Mouse (Mus musculus): ENCODE results near the gene Fga. TPM values are rescaled to one million over a fixed set of nuclear protein-coding genes. Genes with fewer than 3 reads are reported as not detected.
A peak's percentile ranks its signal among the peaks of the same experiment; 100 is the strongest.

Gene Fga
- polyA plus RNA-seq, 2 experiments: 0.38 TPM; not detected in 1

DNA sequence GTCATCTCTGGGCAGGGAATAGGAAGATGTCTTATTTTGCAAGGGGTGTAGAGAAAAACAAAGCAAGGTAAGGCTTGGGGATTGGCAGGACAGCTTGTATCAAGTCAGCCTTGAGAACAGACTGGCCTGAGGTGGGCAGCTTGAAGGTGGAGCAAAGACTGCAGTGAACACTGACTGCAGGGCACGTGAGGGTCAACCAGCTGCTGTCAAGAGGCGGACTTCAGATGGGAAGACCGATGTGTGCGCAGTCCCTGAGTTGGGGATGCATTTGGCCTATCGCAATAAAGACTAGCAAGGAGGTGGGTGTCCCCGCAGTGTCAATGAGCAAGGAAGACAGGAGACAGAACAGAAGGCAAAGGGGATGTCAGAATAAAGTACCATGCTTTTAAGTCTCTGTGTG, 32.9 kb upstream of the Fga start:
- Histone ChIP-seq H3K36me3 (ENCODE audit: control insufficient read depth, insufficient read depth, low read length) (no peaks in the 10 kb centered on the region), H3K4me1 (ENCODE audit: control insufficient read depth, insufficient read depth, low read length) (peaks cover 8% of the 10 kb centered on the region), H3K27ac (replicated peaks; ENCODE audit: low read depth, low read length) (no peak overlapping the region), H3K9ac (ENCODE audit: low read depth, low read length, severe bottlenecking) (no peak overlapping the region), H3K4me2 (replicated peaks; ENCODE audit: low read depth, low read length, severe bottlenecking) (no peak overlapping the region), H3K27me3 (ENCODE audit: control insufficient read depth, insufficient read depth, low read length) (no peaks in the 10 kb centered on the region; the same call in 1 of the 2 replicates), H3K4me3 (replicated peaks; ENCODE audit: low read length) (no peak overlapping the region), H3K9me3 (ENCODE audit: control insufficient read depth, low read length) (no peaks in the 10 kb centered on the region)
- DNase-seq (ENCODE audit: low spot score) (no peak), ATAC-seq (ENCODE audit: low FRiP score, low read depth) (no peak)
- 81% methylated on average over 6 of the region's 6 CpGs for WGBS
- TF ChIP-seq POLR2A (IDR thresholded peaks at IDR 0.05; ENCODE audit: borderline replicate concordance, extremely low read depth, insufficient read depth, insufficient read length): no peak

- H3K9ac ChIP-seq (ENCODE audit: low read depth, low read length, severe bottlenecking): no peak overlapping the region
Observed at GRCm38 (mm10) chr3:82995368-82995767, 30.5 kb upstream of the Fga start.

DNA sequence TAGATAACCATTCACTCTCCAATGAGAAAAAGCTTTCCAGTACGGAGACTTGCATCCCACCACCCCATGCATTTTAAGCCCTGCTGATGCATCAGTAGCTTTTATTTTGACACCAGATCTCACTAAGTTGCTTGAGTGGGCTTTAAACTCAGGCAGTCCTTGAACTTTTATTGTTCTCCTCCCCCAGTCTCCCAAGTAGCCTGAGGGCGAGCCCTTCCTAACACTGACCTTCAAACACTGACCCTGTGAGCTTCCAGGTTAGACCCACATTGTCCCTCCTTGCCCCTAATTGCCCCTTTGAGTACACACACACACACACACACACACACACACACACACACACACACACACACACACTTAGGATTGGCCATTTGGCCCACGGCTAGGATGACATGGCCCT, 29.2 kb upstream of the Fga start:
- Histone ChIP-seq H3K9me3 (ENCODE audit: control insufficient read depth, low read length) (no peaks in the 10 kb centered on the region), H3K27ac (replicated peaks; ENCODE audit: low read depth, low read length) (no peak overlapping the region), H3K27me3 (ENCODE audit: control insufficient read depth, insufficient read depth, low read length) (no peaks in the 10 kb centered on the region; the same call in 1 of the 2 replicates), H3K4me2 (replicated peaks; ENCODE audit: low read depth, low read length, severe bottlenecking) (no peak overlapping the region), H3K4me1 (ENCODE audit: control insufficient read depth, insufficient read depth, low read length) (peaks cover 8% of the 10 kb centered on the region), H3K4me3 (replicated peaks; ENCODE audit: low read length) (no peak overlapping the region), H3K9ac (ENCODE audit: low read depth, low read length, severe bottlenecking) (no peak overlapping the region), H3K36me3 (ENCODE audit: control insufficient read depth, insufficient read depth, low read length) (no peaks in the 10 kb centered on the region)
- 42% methylated on average over 3 of the region's 3 CpGs for WGBS
- no peak for ATAC-seq (ENCODE audit: low FRiP score, low read depth)
- TF ChIP-seq POLR2A (IDR thresholded peaks at IDR 0.05; ENCODE audit: borderline replicate concordance, extremely low read depth, insufficient read depth, insufficient read length): no peak
- no peak for DNase-seq (ENCODE audit: low spot score)

More at GRCm38 (mm10) chr3:82995368-82995767, 30.5 kb upstream of the Fga start:
- 2% methylated on average over 23 of the region's 24 CpGs for WGBS
- no peak for TF ChIP-seq POLR2A (IDR thresholded peaks at IDR 0.05; ENCODE audit: borderline replicate concordance, extremely low read depth, insufficient read depth, insufficient read length)
- 0 out of 2 replicates have a peak, but pooled peaks have one; percentile 48 for ATAC-seq (ENCODE audit: low FRiP score, low read depth)
- no peak overlapping the region for H3K27ac ChIP-seq (replicated peaks; ENCODE audit: low read depth, low read length)
- H3K4me2 ChIP-seq (replicated peaks; ENCODE audit: low read depth, low read length, severe bottlenecking): peak overlapping the region; percentile 45
- H3K4me1 ChIP-seq (ENCODE audit: control insufficient read depth, insufficient read depth, low read length): peaks cover 8% of the 10 kb centered on the region
- peak; percentile 36 for DNase-seq (ENCODE audit: low spot score)
- no peaks in the 10 kb centered on the region for H3K9me3 ChIP-seq (ENCODE audit: control insufficient read depth, low read length)
- H3K4me3 ChIP-seq (replicated peaks; ENCODE audit: low read length): peak overlapping the region; percentile 16; the same call in 1 of the 2 replicates
- no peaks in the 10 kb centered on the region for H3K36me3 ChIP-seq (ENCODE audit: control insufficient read depth, insufficient read depth, low read length)
- no peaks in the 10 kb centered on the region; the same call in 1 of the 2 replicates for H3K27me3 ChIP-seq (ENCODE audit: control insufficient read depth, insufficient read depth, low read length)

GRCm38 (mm10) chr3:82998772-82999463, 27.0 kb upstream of the Fga start:
- TF ChIP-seq POLR2A (IDR thresholded peaks at IDR 0.05; ENCODE audit: borderline replicate concordance, extremely low read depth, insufficient read depth, insufficient read length): no peak
- no peaks in the 10 kb centered on the region for H3K36me3 ChIP-seq (ENCODE audit: control insufficient read depth, insufficient read depth, low read length)
- no peaks in the 10 kb centered on the region for H3K9me3 ChIP-seq (ENCODE audit: control insufficient read depth, low read length)
- H3K27ac ChIP-seq (replicated peaks; ENCODE audit: low read depth, low read length): no peak overlapping the region
- no peak overlapping the region for H3K4me2 ChIP-seq (replicated peaks; ENCODE audit: low read depth, low read length, severe bottlenecking)
- DNase-seq (ENCODE audit: low spot score) (peak; percentile 95), ATAC-seq (ENCODE audit: low FRiP score, low read depth) (peak; percentile 86)
- no peak overlapping the region for H3K9ac ChIP-seq (ENCODE audit: low read depth, low read length, severe bottlenecking)
- 31% methylated on average over 8 of the region's 8 CpGs for WGBS
- no peak overlapping the region for H3K4me3 ChIP-seq (replicated peaks; ENCODE audit: low read length)
- H3K4me1 ChIP-seq (ENCODE audit: control insufficient read depth, insufficient read depth, low read length): peaks cover 8% of the 10 kb centered on the region
- H3K27me3 ChIP-seq (ENCODE audit: control insufficient read depth, insufficient read depth, low read length): no peaks in the 10 kb centered on the region; the same call in 1 of the 2 replicates

DNA sequence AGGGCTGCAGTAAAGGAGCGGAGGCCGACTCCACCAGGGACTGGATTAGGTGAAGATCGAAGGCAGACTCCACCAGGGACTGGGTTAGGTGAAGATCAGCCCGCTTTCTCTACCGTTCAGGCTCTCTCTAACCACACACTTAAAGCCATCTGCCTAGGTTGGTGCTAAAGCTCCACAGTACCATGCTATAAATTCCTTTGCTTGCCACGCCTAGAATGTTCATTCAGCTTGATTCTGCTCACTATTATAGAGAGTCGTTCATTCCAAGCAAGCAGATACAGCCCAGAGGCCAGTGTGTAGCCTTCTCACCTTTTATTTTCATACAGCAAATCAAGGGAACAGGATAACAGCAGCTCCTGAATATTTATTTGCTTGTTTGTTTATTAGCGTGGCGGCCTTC, 25.9 kb upstream of the Fga start:
- 63% methylated on average over 9 of the region's 9 CpGs for WGBS
- TF ChIP-seq POLR2A (IDR thresholded peaks at IDR 0.05; ENCODE audit: borderline replicate concordance, extremely low read depth, insufficient read depth, insufficient read length): no peak

More for the DNA sequence above, 25.9 kb upstream of the Fga start:
- DNase-seq (ENCODE audit: low spot score) (no peak), ATAC-seq (ENCODE audit: low FRiP score, low read depth) (no peak)
- Histone ChIP-seq H3K4me3 (replicated peaks; ENCODE audit: low read length) (no peak overlapping the region), H3K36me3 (ENCODE audit: control insufficient read depth, insufficient read depth, low read length) (no peaks in the 10 kb centered on the region), H3K9ac (ENCODE audit: low read depth, low read length, severe bottlenecking) (no peak overlapping the region), H3K4me2 (replicated peaks; ENCODE audit: low read depth, low read length, severe bottlenecking) (no peak overlapping the region), H3K4me1 (ENCODE audit: control insufficient read depth, insufficient read depth, low read length) (peaks cover 8% of the 10 kb centered on the region), H3K27ac (replicated peaks; ENCODE audit: low read depth, low read length) (no peak overlapping the region), H3K9me3 (ENCODE audit: control insufficient read depth, low read length) (no peaks in the 10 kb centered on the region), H3K27me3 (ENCODE audit: control insufficient read depth, insufficient read depth, low read length) (no peaks in the 10 kb centered on the region; the same call in 1 of the 2 replicates)
